Mouse (Mus musculus): ENCODE data around the gene Iqgap3.

GRCm38 (mm10) chr3:88078204-88078603 lies 3.6 kb upstream of the Iqgap3 start, which contains the start of gene Ttc24:
- TF ChIP-seq POLR2A (IDR thresholded peaks at IDR 0.05; ENCODE audit: control insufficient read depth, extremely low read depth, insufficient read depth, low read length, poor library complexity) (no peak), CTCF (IDR thresholded peaks at IDR 0.05; ENCODE audit: borderline replicate concordance, control insufficient read depth, extremely low read depth, insufficient read depth, low read length, poor library complexity) (no peak)

All from thymus, adult 2 months (tissue).